Mouse (Mus musculus) forebrain, embryonic 12.5 days (tissue): ENCODE measurements at regions not wholly inside any gene's neighbourhood (a gene's known extent, or its start where the extent isn't known, plus 50 kb on each side); places are given as distances from the start of the nearest gene placed in this dataset.
A peak's percentile ranks its signal among the peaks of the same experiment; 100 is the strongest.

Experiments
- ATAC-seq: fragments of 200-750 bp; cut with Nextera tagmentation; 2 replicates; pipeline ENCODE4 v1.8.0; 2017; ENCODE audit warnings: moderate TSS enrichment; ENCODE audit not compliant: low FRiP score
- H3K27ac ChIP-seq: fragments of 300-500 bp; sonication (generic); 2 replicates; pipeline ENCODE4 v1.5.1; 2016; ENCODE audit warnings: mild to moderate bottlenecking
- H3K27me3 ChIP-seq: fragments of 300-500 bp; sonication (generic); 2 replicates; pipeline ENCODE4 v1.6.1; 2016; ENCODE audit warnings: mild to moderate bottlenecking
- H3K36me3 ChIP-seq: fragments of 300-500 bp; sonication (generic); replicated peaks from 2 replicates; pipeline ENCODE4 v1.6.1; 2016; ENCODE audit warnings: mild to moderate bottlenecking
- H3K4me1 ChIP-seq: fragments of 300-500 bp; sonication (generic); 2 replicates; pipeline ENCODE4 v1.6.1; 2016
- H3K4me2 ChIP-seq: fragments of 300-500 bp; sonication (generic); 2 replicates; pipeline ENCODE4 v1.6.1; 2016; ENCODE audit warnings: mild to moderate bottlenecking, moderate library complexity
- H3K4me3 ChIP-seq: fragments of 300-500 bp; sonication (generic); replicated peaks from 2 replicates; pipeline ENCODE4 v1.5.1; 2016; ENCODE audit warnings: mild to moderate bottlenecking
- H3K9ac ChIP-seq: fragments of 300-500 bp; sonication (generic); 2 replicates; pipeline ENCODE4 v1.6.1; 2016; ENCODE audit warnings: mild to moderate bottlenecking
- H3K9me3 ChIP-seq: fragments of 300-500 bp; sonication (generic); 2 replicates; pipeline ENCODE4 v1.6.1; 2016
- WGBS: fragments of 180-500 bp; shearing (Covaris S2); methylation state at CpG from one replicate; pipeline ENCODE4 v1.1.7; 2016; 5-methylcytosine and 5-hydroxymethylcytosine counted together

DNA sequence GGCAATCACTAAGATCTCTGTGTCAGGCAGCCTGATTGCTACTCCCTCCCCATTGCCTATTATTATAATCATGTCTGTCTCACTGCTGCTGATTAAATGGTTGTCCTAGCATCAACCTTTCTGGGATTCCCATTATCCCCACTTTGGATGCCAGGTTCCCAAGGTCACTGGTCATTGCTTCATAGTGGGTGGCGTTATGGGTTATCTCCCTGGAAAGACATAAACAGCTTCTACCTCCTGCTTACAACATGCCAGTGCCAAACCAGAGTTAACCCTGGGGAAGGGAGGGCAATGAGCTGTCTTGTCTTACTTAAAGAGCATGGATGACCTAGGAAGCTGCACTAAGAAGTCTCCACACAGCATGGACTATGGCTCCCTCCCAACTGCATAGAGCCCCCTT is 136.9 kb downstream of the Uaca start:
- WGBS, result 100% methylated on average over 1 of the region's 1 CpGs
- no peaks in the 10 kb centered on the region for H3K36me3 ChIP-seq
- H3K27me3 ChIP-seq, result no peaks in the 10 kb centered on the region; the same call in 1 of the 2 replicates
- ATAC-seq, result no peak
- H3K9ac ChIP-seq, result no peak overlapping the region
- H3K4me3 ChIP-seq, result no peak overlapping the region
- H3K4me2 ChIP-seq, result no peak overlapping the region
- peaks cover 6% of the 10 kb centered on the region; the same call in 1 of the 2 replicates for H3K4me1 ChIP-seq
- H3K9me3 ChIP-seq, result no peaks in the 10 kb centered on the region
- H3K27ac ChIP-seq, result no peak overlapping the region

GRCm38 (mm10) chr9:60936937-60937336 is 142.6 kb downstream of the Uaca start:
- 87% methylated on average over 9 of the region's 9 CpGs for WGBS
- Histone ChIP-seq H3K4me1 (peaks cover 12% of the 10 kb centered on the region), H3K4me3 (no peak overlapping the region), H3K9me3 (peaks cover 12% of the 10 kb centered on the region; the same call in 1 of the 2 replicates), H3K9ac (no peak overlapping the region), H3K27me3 (peaks cover 20% of the 10 kb centered on the region), H3K36me3 (no peaks in the 10 kb centered on the region), H3K27ac (no peak overlapping the region), H3K4me2 (no peak overlapping the region)
- no peak for ATAC-seq

- Histone ChIP-seq H3K9ac (no peak overlapping the region), H3K4me3 (no peak overlapping the region), H3K4me2 (no peak overlapping the region), H3K9me3 (peaks cover 12% of the 10 kb centered on the region; the same call in 1 of the 2 replicates), H3K4me1 (peaks cover 12% of the 10 kb centered on the region), H3K27ac (no peak overlapping the region), H3K36me3 (no peaks in the 10 kb centered on the region), H3K27me3 (peaks cover 30% of the 10 kb centered on the region)
- ATAC-seq, result peak; percentile 91
- 27% methylated on average over 18 of the region's 18 CpGs for WGBS
These were observed 145.8 kb downstream of the Uaca start for GRCm38 (mm10) chr9:60939858-60940804.

DNA sequence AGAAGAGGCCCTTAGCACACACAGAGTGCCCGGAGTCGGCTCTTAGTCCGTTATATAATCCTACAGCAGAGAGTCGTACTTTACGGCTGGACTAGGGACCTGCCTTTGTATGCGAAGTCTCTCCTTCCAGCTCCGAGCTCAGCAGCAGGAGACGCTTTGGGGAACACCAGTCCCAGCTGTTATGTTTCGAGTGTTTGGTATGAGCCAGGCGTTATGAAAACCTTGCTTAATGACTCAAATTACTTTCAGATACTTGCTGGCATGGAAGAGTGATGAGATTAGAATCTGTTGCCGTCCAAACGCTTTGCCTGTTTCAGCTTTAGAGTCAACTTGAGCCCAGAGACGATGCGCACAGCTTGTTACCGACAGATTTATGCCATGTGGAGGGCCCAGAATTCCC is 153.0 kb downstream of the Uaca start:
- no peak overlapping the region for H3K4me2 ChIP-seq
- H3K36me3 ChIP-seq, result no peaks in the 10 kb centered on the region
- peaks cover 24% of the 10 kb centered on the region for H3K4me1 ChIP-seq
- no peak overlapping the region for H3K4me3 ChIP-seq
- 80% methylated on average over 15 of the region's 15 CpGs for WGBS
- peaks cover 33% of the 10 kb centered on the region for H3K27me3 ChIP-seq
- no peak overlapping the region for H3K9ac ChIP-seq
- H3K9me3 ChIP-seq, result no peaks in the 10 kb centered on the region
- 0 out of 2 replicates have a peak overlapping the region, but pooled peaks have one; percentile 20 for H3K27ac ChIP-seq
- no peak for ATAC-seq

GRCm38 (mm10) chr9:60948531-60949070 is 154.3 kb downstream of the Uaca start:
- Histone ChIP-seq H3K9me3 (no peaks in the 10 kb centered on the region), H3K9ac (no peak overlapping the region), H3K4me2 (no peak overlapping the region), H3K36me3 (no peaks in the 10 kb centered on the region), H3K4me3 (no peak overlapping the region), H3K27me3 (peaks cover 32% of the 10 kb centered on the region), H3K27ac (no peak overlapping the region), H3K4me1 (peaks cover 24% of the 10 kb centered on the region)
- WGBS, result 58% methylated on average over 10 of the region's 10 CpGs
- no peak for ATAC-seq

GRCm38 (mm10) chr9:60950161-60950560 is 155.8 kb downstream of the Uaca start:
- Histone ChIP-seq H3K9me3 (no peaks in the 10 kb centered on the region), H3K36me3 (no peaks in the 10 kb centered on the region), H3K9ac (no peak overlapping the region), H3K27me3 (peaks cover 28% of the 10 kb centered on the region), H3K4me3 (no peak overlapping the region), H3K4me1 (peaks cover 24% of the 10 kb centered on the region), H3K4me2 (no peak overlapping the region), H3K27ac (peak overlapping the region; percentile 65; the same call in 1 of the 2 replicates)
- no peak for ATAC-seq
- WGBS, result 95% methylated on average over 5 of the region's 5 CpGs

DNA sequence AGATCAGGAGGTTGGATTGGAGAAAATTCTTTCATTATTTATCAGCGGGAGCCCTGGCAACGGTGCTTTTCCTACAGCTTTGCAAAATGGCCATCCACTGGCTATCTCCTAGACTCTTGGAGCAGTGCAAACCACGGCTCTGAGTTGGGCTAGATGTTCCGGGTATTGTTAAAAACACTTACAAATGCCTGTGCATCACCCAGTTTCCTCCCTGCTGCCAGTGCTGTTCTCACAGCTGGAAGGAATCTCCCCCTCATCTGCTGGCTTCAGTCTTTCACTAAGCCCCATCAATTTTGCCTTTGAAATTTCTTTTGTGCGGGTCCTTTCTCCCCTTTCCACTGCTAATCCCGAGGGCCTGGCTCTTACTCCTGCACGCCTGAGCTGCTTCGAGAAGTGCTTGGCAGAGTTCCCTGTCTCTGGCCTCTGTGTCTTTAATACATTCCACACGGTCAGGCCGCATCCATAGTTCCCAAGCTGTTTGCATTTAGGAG is 156.8 kb downstream of the Uaca start:
- peaks cover 24% of the 10 kb centered on the region for H3K4me1 ChIP-seq
- peak overlapping the region; percentile 20; the same call in 1 of the 2 replicates for H3K4me2 ChIP-seq
- H3K36me3 ChIP-seq, result no peaks in the 10 kb centered on the region
- H3K9ac ChIP-seq, result no peak overlapping the region
- ATAC-seq, result peak; percentile 64; the same call in 1 of the 2 replicates
- WGBS, result 7% methylated on average over 10 of the region's 10 CpGs
- peak overlapping the region; percentile 65 for H3K27ac ChIP-seq
- no peak overlapping the region for H3K4me3 ChIP-seq
- H3K9me3 ChIP-seq, result no peaks in the 10 kb centered on the region
- H3K27me3 ChIP-seq, result peaks cover 22% of the 10 kb centered on the region

DNA sequence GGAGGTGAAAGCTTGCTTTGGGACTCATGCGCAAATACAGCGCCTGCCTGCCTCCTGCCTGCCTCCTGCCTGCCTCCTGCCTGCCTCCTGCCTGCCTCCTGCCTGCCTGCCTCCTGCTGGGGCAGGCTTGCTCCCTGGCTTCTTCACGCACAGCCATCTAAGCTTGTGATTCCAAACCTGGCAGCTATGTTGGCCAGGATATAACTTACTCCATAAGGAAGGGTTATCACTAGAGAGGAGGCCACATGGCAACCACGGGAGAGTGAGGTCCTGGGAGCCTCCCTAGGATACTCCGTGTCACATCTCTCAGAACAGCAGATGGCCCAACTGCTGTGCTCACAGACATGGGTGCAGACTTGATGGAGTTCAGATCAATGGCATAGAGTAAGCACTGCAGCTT is 163.1 kb downstream of the Uaca start:
- Histone ChIP-seq H3K36me3 (no peaks in the 10 kb centered on the region), H3K4me2 (no peak overlapping the region), H3K4me1 (no peaks in the 10 kb centered on the region), H3K9ac (no peak overlapping the region), H3K9me3 (no peaks in the 10 kb centered on the region), H3K27ac (no peak overlapping the region), H3K27me3 (0 out of 2 replicates have a peak, but pooled peaks cover 7% of the 10 kb centered on the region), H3K4me3 (no peak overlapping the region)
- WGBS, result 59% methylated on average over 5 of the region's 5 CpGs
- ATAC-seq, result no peak

DNA sequence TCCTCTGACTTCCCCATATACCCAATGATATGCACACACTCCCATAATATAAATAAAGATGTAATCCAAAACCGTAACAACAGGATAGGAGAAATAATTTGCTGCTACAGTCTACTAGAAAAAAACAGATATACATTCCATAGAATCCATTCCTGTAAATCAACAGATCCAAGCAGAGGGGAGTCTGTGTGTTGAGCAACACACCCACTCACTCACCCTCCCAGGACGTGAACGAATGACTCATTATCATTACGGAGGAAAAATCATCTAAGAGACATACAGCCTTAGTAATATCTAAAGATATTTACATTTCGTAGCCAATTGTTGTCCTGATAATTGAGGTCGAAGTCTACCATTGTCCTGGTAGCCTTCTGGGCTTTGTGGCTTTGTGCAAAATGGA is 165.2 kb downstream of the Uaca start:
- H3K4me2 ChIP-seq, result no peak overlapping the region
- H3K27me3 ChIP-seq, result 0 out of 2 replicates have a peak, but pooled peaks cover 9% of the 10 kb centered on the region
- H3K9ac ChIP-seq, result no peak overlapping the region
- ATAC-seq, result no peak
- no peaks in the 10 kb centered on the region for H3K4me1 ChIP-seq
- no peak overlapping the region for H3K4me3 ChIP-seq
- no peaks in the 10 kb centered on the region for H3K9me3 ChIP-seq
- 88% methylated on average over 6 of the region's 6 CpGs for WGBS
- no peak overlapping the region for H3K27ac ChIP-seq
- H3K36me3 ChIP-seq, result no peaks in the 10 kb centered on the region

DNA sequence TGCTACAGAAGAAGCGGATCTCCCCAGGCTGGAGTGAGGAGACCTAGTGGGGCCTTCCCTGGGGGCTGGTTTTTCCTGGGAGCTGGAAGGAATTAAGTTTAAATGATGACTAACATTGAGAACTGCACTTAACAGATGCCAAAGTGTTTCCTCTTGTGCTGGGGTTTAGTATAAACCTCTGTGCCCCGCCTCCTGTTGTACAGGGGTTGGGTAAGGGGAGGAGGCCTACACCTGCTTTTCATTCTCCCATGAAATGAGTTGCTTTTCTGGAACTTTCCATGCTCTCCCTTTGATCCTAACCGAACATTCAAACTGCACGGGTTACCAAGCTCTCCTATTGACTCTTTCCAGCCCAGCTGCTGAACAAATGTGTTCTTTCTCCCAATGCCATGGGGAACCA is 167.7 kb downstream of the Uaca start:
- no peaks in the 10 kb centered on the region for H3K4me1 ChIP-seq
- no peak for ATAC-seq
- H3K4me3 ChIP-seq, result no peak overlapping the region
- no peak overlapping the region for H3K9ac ChIP-seq
- no peak overlapping the region for H3K4me2 ChIP-seq
- 81% methylated on average over 4 of the region's 4 CpGs for WGBS
- no peaks in the 10 kb centered on the region for H3K36me3 ChIP-seq
- no peaks in the 10 kb centered on the region for H3K9me3 ChIP-seq
- 0 out of 2 replicates have a peak, but pooled peaks cover 7% of the 10 kb centered on the region for H3K27me3 ChIP-seq
- H3K27ac ChIP-seq, result no peak overlapping the region

DNA sequence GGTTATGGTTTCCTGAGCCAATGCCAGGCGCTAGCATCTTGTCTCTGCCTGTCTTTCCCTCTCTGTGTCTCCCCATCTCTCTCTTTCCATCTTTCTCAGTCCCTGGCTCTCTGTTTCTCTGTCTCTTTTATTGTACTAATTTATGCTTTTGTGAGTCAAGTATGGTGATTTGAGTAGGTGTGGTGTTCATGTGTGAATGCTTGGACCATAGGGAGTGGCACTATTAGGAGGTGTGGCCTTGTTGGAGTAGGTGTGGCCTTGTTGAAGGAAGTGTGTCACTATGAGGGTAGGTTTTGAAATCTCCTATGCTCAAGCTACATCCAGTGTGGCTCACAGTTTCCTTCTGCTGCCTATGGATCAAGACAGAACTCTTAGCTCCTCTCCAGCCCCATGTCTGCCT is 171.3 kb downstream of the Uaca start:
- no peak overlapping the region for H3K9ac ChIP-seq
- H3K27me3 ChIP-seq, result 0 out of 2 replicates have a peak, but pooled peaks cover 7% of the 10 kb centered on the region
- no peak overlapping the region for H3K4me3 ChIP-seq
- WGBS, result 94% methylated on average over 1 of the region's 1 CpGs
- no peak overlapping the region for H3K4me2 ChIP-seq
- peaks cover 3% of the 10 kb centered on the region; the same call in 1 of the 2 replicates for H3K4me1 ChIP-seq
- no peaks in the 10 kb centered on the region for H3K36me3 ChIP-seq
- ATAC-seq, result no peak
- no peak overlapping the region for H3K27ac ChIP-seq
- no peaks in the 10 kb centered on the region for H3K9me3 ChIP-seq

GRCm38 (mm10) chr9:60968281-60969031 is 174.1 kb downstream of the Uaca start:
- Histone ChIP-seq H3K4me1 (peaks cover 3% of the 10 kb centered on the region; the same call in 1 of the 2 replicates), H3K9me3 (no peaks in the 10 kb centered on the region), H3K4me2 (no peak overlapping the region), H3K27ac (no peak overlapping the region), H3K27me3 (0 out of 2 replicates have a peak, but pooled peaks cover 4% of the 10 kb centered on the region), H3K4me3 (no peak overlapping the region), H3K36me3 (no peaks in the 10 kb centered on the region), H3K9ac (no peak overlapping the region)
- no peak for ATAC-seq
- WGBS, result 48% methylated on average over 4 of the region's 4 CpGs
